Mouse (Mus musculus): Measurements from ENCODE around the gene Rab43. TPM values are rescaled to one million over a fixed set of nuclear protein-coding genes. Genes with fewer than 3 reads are reported as not detected.

Gene Rab43
- total and polyA plus RNA-seq, 3 experiments: 4.0 to 13.2 TPM; not detected in 1

- H3K4me1 ChIP-seq (ENCODE audit: control insufficient read depth in 1 of 2, insufficient read depth in 2 of 2, low read length in 2 of 2): peaks cover 18 to 27% of the 10 kb centered on the region in 2 experiments
- H3K27ac ChIP-seq (ENCODE audit: control insufficient read depth, low read depth, low read length): no peak overlapping the region
- TF ChIP-seq SIN3A (IDR thresholded peaks at IDR 0.05; ENCODE audit: low read length): no peak
- no peak for TF ChIP-seq MYB (IDR thresholded peaks at IDR 0.05; ENCODE audit: low read depth, low read length)
- TF ChIP-seq CHD2 (IDR thresholded peaks at IDR 0.05; ENCODE audit: low read length): no peak
- no peak for TF ChIP-seq TBP (IDR thresholded peaks at IDR 0.05; ENCODE audit: low read depth, low read length)
- TF ChIP-seq E2F4 (IDR thresholded peaks at IDR 0.05; ENCODE audit: borderline replicate concordance, low read depth, low read length): no peak
- no peak for TF ChIP-seq CTCF (IDR thresholded peaks at IDR 0.05 in 2 of 3, conservative IDR thresholded peaks at IDR 0.05 in 1 of 3; ENCODE audit: control insufficient read depth in 1 of 3, insufficient read depth in 1 of 3, low read depth in 2 of 3, low read length in 3 of 3, poor library complexity in 1 of 3, severe bottlenecking in 1 of 3)
- no peak for TF ChIP-seq TCF12 (IDR thresholded peaks at IDR 0.05; ENCODE audit: low read depth, low read length)
- TF ChIP-seq UBTF (IDR thresholded peaks at IDR 0.05; ENCODE audit: borderline replicate concordance, insufficient read depth, low read depth, low read length): no peak
- no peak for TF ChIP-seq MAFK (IDR thresholded peaks at IDR 0.05; ENCODE audit: borderline replicate concordance, low read depth, low read length)
- no peak for TF ChIP-seq MAZ (IDR thresholded peaks at IDR 0.05; ENCODE audit: low read depth, low read length)
- no peak for TF ChIP-seq POLR2A (IDR thresholded peaks at IDR 0.05; ENCODE audit: control insufficient read depth in 1 of 2, insufficient read depth in 1 of 2, low read depth in 1 of 2, low read length in 2 of 2, poor library complexity in 1 of 2)
- TF ChIP-seq KAT2A (conservative IDR thresholded peaks at IDR 0.05; ENCODE audit: low read depth, low read length): no peak
- DNase-seq (ENCODE audit: low read depth, low spot score): no peak
- no peaks in the 10 kb centered on the region for H3K9me3 ChIP-seq (replicated peaks; ENCODE audit: insufficient read depth, low read length)
- H3K9ac ChIP-seq (ENCODE audit: control insufficient read depth, low read depth, low read length, poor library complexity, severe bottlenecking): no peak overlapping the region
- peaks cover 0 to 18% of the 10 kb centered on the region in 2 experiments; a peak in 2 of 4 replicates for H3K36me3 ChIP-seq (ENCODE audit: control insufficient read depth in 1 of 2, insufficient read depth in 2 of 2, low read length in 2 of 2)
- H3K79me2 ChIP-seq (ENCODE audit: control insufficient read depth, insufficient read depth, low read length, poor library complexity): no peaks in the 10 kb centered on the region
- H3K4me3 ChIP-seq (ENCODE audit: control insufficient read depth in 1 of 2, insufficient read depth in 1 of 2, low read depth in 2 of 2, low read length in 2 of 2): no peak overlapping the region
- no peaks in the 10 kb centered on the region; a peak in 1 of 4 replicates for H3K27me3 ChIP-seq (ENCODE audit: control insufficient read depth in 1 of 2, insufficient read depth in 2 of 2, low read length in 2 of 2)
Measured at GRCm38 (mm10) chr6:87774909-87775308, 37.1 kb downstream of the Rab43 start.

- no peak for DNase-seq (ENCODE audit: low read depth, low spot score)
- Histone ChIP-seq H3K4me1 (ENCODE audit: control insufficient read depth in 1 of 2, insufficient read depth in 2 of 2, low read length in 2 of 2) (peaks cover 18 to 27% of the 10 kb centered on the region in 2 experiments), H3K27ac (ENCODE audit: control insufficient read depth, low read depth, low read length) (no peak overlapping the region), H3K36me3 (ENCODE audit: control insufficient read depth in 1 of 2, insufficient read depth in 2 of 2, low read length in 2 of 2) (peaks cover 0 to 18% of the 10 kb centered on the region in 2 experiments; a peak in 2 of 4 replicates), H3K4me3 (ENCODE audit: control insufficient read depth in 1 of 2, insufficient read depth in 1 of 2, low read depth in 2 of 2, low read length in 2 of 2) (no peak overlapping the region), H3K27me3 (ENCODE audit: control insufficient read depth in 1 of 2, insufficient read depth in 2 of 2, low read length in 2 of 2) (no peaks in the 10 kb centered on the region; a peak in 1 of 4 replicates), H3K9ac (ENCODE audit: control insufficient read depth, low read depth, low read length, poor library complexity, severe bottlenecking) (no peak overlapping the region), H3K79me2 (ENCODE audit: control insufficient read depth, insufficient read depth, low read length, poor library complexity) (no peaks in the 10 kb centered on the region), H3K9me3 (replicated peaks; ENCODE audit: insufficient read depth, low read length) (no peaks in the 10 kb centered on the region)
- TF ChIP-seq MAZ (IDR thresholded peaks at IDR 0.05; ENCODE audit: low read depth, low read length) (no peak), EP300 (IDR thresholded peaks at IDR 0.05; ENCODE audit: low read depth in 1 of 2, low read length in 2 of 2) (no peak), NRF1 (IDR thresholded peaks at IDR 0.05; ENCODE audit: insufficient read depth, low read depth, low read length, poor library complexity, severe bottlenecking) (no peak), MYB (IDR thresholded peaks at IDR 0.05; ENCODE audit: low read depth, low read length) (no peak), TBP (IDR thresholded peaks at IDR 0.05; ENCODE audit: low read depth, low read length) (no peak), RAD21 (IDR thresholded peaks at IDR 0.05; ENCODE audit: low read depth, low read length) (no peak), SIN3A (IDR thresholded peaks at IDR 0.05; ENCODE audit: low read length) (no peak), MXI1 (IDR thresholded peaks at IDR 0.05; ENCODE audit: low read depth, low read length) (no peak)
Measured at GRCm38 (mm10) chr6:87774466-87774865, 37.5 kb downstream of the Rab43 start.

Data from MEL (cell line).